Mouse (Mus musculus) midbrain, embryonic 10.5 days (tissue): ENCODE results near the gene Fgfr1op2. TPM values are rescaled to one million over a fixed set of nuclear protein-coding genes. Genes with fewer than 3 reads are reported as not detected.
A peak's percentile ranks its signal among the peaks of the same experiment; 100 is the strongest.

Experiments used
- DNase-seq: peaks from one replicate; pipeline ENCODE4 v3.0.0-alpha.2; 2017; ENCODE audit warnings: low spot score
- H3K27ac ChIP-seq: fragments of 300-500 bp; sonication (generic); replicated peaks from 2 replicates; pipeline ENCODE4 v1.5.1; 2016; ENCODE audit warnings: mild to moderate bottlenecking
- H3K27me3 ChIP-seq: fragments of 300-500 bp; sonication (generic); 2 replicates; pipeline ENCODE4 v1.6.1; 2016; ENCODE audit warnings: low read depth, mild to moderate bottlenecking; ENCODE audit not compliant: poor library complexity, severe bottlenecking
- H3K36me3 ChIP-seq: fragments of 300-500 bp; sonication (generic); 2 replicates; pipeline ENCODE4 v1.6.1; 2016; ENCODE audit warnings: mild to moderate bottlenecking, moderate library complexity
- H3K4me1 ChIP-seq: fragments of 300-500 bp; sonication (generic); 2 replicates; pipeline ENCODE4 v1.6.1; 2016
- H3K4me3 ChIP-seq: fragments of 300-500 bp; sonication (generic); 2 replicates; pipeline ENCODE4 v1.5.1; 2016; ENCODE audit warnings: mild to moderate bottlenecking, moderate library complexity
- H3K9me3 ChIP-seq: fragments of 300-500 bp; sonication (generic); replicated peaks from 2 replicates; pipeline ENCODE4 v1.6.1; 2016; ENCODE audit warnings: mild to moderate bottlenecking
- WGBS: fragments of 180-500 bp; shearing (Covaris S2); methylation state at CpG from one replicate; pipeline ENCODE4 v1.1.7; 2016; 5-methylcytosine and 5-hydroxymethylcytosine counted together
- polyA plus RNA-seq: library from polyadenylated mRNA; unstranded; fragments of >200 nt; fragmentation: Nextera tagmentation; extraction: Ambion mirVana; gene quantifications from 2 replicates; pipeline ENCODE4 v1.2.1, GENCODE M21; 2016

The Fgfr1op2 gene
- polyA plus RNA-seq, 1 experiment from 2014 or later: 82.2 TPM

DNA sequence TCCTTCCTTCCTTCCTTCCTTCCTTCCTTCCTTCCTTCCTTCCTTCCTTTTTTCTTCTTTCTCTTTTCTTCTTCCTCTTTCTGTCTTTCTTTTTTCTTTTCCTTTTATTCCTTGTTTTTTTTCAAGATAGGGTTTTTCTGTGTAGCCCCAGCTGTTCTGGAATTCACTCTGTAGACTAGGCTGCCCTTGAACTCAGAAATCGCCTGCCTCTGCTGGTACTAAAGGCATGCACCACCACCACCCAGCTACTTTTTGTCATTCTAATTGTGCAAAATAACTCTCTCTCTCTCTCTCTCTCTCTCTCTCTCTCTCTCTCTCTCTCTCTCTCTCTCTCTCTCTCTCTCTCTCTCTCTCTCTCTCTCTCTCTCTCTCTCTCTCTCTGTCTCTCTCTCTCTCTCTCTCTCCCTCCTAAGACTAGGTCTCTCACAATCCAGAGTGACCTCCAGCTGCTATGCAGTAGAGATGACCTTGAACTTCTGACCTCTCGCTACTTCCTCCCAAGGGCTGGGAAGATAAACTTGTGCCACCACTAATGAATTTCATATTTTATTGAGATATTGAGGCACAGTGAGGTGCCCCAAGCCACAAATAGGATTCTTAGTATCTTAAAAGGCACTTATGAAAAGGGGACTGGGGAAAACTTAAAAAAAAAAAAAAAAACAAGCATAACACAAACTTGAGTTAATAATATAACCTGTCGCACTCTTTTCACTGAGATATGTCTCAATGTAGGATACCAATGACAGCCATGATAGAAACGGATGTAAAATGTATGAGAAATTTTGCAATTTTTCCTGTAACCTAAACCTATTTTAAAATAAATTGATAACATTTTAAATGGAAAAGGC, 58.0 kb downstream of the Fgfr1op2 start:
- Histone ChIP-seq H3K36me3 (no peaks in the 10 kb centered on the region), H3K27ac (peak overlapping the region; percentile 88), H3K27me3 (no peaks in the 10 kb centered on the region), H3K4me3 (peak overlapping the region; percentile 70), H3K4me1 (peaks cover 21% of the 10 kb centered on the region), H3K9me3 (no peaks in the 10 kb centered on the region)
- DNase-seq: no peak
- WGBS: 64% methylated on average over 4 of the region's 4 CpGs

DNA sequence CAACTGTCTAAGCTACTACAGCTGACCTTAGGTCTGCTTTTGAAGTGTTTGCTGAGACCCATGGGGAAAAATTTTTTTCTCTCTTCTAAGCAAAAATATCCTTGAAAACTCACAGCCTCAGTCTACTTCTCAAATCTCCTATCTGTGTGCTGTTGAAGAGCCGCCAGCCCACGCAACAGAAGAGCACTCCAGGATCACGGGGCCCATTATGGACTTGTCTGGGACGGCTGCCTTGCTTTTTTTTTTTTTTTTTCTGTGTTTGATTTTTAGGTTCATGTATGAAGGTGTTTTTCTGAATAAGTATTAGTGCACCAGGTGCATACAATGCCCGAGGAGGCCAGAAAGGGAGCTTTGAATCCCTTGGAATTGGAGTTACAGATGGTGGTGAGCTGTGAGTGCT, 59.5 kb downstream of the Fgfr1op2 start:
- Histone ChIP-seq H3K27ac (no peak overlapping the region), H3K4me3 (no peak overlapping the region), H3K36me3 (no peaks in the 10 kb centered on the region), H3K4me1 (peaks cover 21% of the 10 kb centered on the region), H3K9me3 (no peaks in the 10 kb centered on the region), H3K27me3 (peaks cover 4% of the 10 kb centered on the region; the same call in 1 of the 2 replicates)
- 94% methylated on average over 5 of the region's 5 CpGs for WGBS
- DNase-seq: no peak

DNA sequence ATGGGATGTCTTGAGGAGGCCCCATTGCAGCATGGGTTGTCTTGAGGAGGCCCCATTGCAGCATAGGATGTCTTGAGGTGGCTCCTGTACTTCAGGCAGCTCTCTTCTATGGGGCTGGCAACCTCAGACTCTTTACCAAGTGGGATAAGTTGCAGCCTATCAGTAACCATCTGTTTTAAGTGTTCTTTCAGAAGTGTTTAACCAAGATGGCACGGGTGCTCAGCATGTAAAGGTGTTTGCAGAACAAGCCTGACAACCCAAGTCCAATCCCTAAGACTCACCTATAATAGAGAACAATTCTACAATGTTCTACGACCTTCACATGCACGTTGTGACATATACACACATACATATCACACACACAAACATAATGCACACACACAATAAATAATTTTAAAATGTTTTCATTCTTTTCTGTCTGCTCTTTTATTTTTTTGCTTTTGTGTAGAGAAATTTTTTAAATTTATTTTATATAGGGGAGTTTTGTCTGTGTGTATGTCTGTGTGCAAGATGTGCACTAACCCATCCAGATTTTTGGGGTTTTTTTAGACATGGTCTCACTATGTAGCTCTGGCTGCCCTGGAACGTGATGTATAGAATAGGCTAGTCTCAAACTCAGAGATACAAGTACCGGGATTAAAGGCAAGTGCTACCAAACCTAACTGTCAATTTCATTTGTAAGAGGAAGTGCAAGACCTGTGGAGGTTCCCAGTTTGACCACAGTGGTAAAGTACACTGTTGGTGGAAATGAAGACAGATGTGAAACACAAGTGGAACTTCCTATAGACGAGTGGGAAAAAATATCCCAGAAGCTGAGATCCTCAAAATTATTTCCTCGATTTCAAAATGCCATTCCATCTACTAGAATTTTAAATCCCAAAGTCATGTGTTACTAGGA, 63.3 kb downstream of the Fgfr1op2 start:
- Histone ChIP-seq H3K4me1 (peaks cover 18% of the 10 kb centered on the region), H3K27me3 (peaks cover 7% of the 10 kb centered on the region; the same call in 1 of the 2 replicates), H3K36me3 (no peaks in the 10 kb centered on the region), H3K9me3 (no peaks in the 10 kb centered on the region), H3K4me3 (no peak overlapping the region), H3K27ac (no peak overlapping the region)
- no peak for DNase-seq
- 90% methylated on average over 7 of the region's 7 CpGs for WGBS

- 90% methylated on average over 6 of the region's 6 CpGs for whole genome bisulfite sequencing
- H3K4me1 ChIP-seq: peaks cover 18% of the 10 kb centered on the region
- no peaks in the 10 kb centered on the region for H3K9me3 ChIP-seq
- H3K27me3 ChIP-seq: peaks cover 7% of the 10 kb centered on the region; the same call in 1 of the 2 replicates
- H3K4me3 ChIP-seq: no peak overlapping the region
- DNase-seq: no peak
- no peak overlapping the region for H3K27ac ChIP-seq
- no peaks in the 10 kb centered on the region for H3K36me3 ChIP-seq
Measured at GRCm38 (mm10) chr6:146640991-146641390, 64.0 kb downstream of the Fgfr1op2 start.

DNA sequence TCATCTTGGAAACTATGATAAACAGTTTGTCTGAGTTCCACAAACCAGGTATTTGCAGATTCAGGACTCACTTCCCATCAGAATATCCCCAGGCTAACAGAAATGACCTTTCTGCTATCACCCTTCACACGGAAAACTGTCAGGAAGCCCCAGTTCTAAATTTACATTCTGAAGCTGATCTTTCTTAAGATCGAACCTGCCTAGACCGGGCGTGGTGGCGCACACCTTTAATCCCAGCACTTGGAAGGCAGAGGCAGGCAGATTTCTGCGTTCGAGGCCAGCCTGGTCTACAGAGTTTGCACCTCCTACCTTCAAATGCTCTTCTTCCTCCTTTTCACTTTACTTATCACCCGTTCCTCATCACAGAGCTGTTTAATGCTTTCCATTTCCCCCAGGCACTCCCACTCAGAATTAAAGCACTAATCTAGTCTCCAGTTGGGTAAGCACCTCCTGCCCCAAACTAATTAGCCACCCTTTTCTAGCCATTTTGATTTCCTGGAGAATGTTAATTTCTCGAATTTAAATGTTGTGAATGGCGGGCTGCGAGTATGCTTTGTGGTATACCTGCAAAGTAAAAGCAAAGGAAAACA, 64.7 kb downstream of the Fgfr1op2 start:
- no peaks in the 10 kb centered on the region for H3K36me3 ChIP-seq
- no peak for DNase-seq
- peak overlapping the region; percentile 96 for H3K27ac ChIP-seq
- H3K9me3 ChIP-seq: no peaks in the 10 kb centered on the region
- peak overlapping the region; percentile 91 for H3K4me3 ChIP-seq
- WGBS: 73% methylated on average over 11 of the region's 11 CpGs
- peaks cover 18% of the 10 kb centered on the region for H3K4me1 ChIP-seq
- peaks cover 7% of the 10 kb centered on the region; the same call in 1 of the 2 replicates for H3K27me3 ChIP-seq

- WGBS: 1% methylated on average over 60 of the region's 60 CpGs
- peaks cover 18% of the 10 kb centered on the region for H3K4me1 ChIP-seq
- no peaks in the 10 kb centered on the region for H3K9me3 ChIP-seq
- peak within 1 kb of the TSS; percentile 91 for H3K4me3 ChIP-seq
- 0 out of 2 replicates have a peak, but pooled peaks cover 2% of the 10 kb centered on the region for H3K36me3 ChIP-seq
- H3K27me3 ChIP-seq: peaks cover 7% of the 10 kb centered on the region; the same call in 1 of the 2 replicates
- peak; percentile 99 for DNase-seq
- H3K27ac ChIP-seq: peak within 1 kb of the TSS; percentile 96
Measured at GRCm38 (mm10) chr6:146642276-146643183, 65.5 kb downstream of the Fgfr1op2 start, which contains the start of the genes Med21 and Tm7sf3. TSS of gene Med21 (plus strand) at chr6:146642547. TSS of gene Tm7sf3 (minus strand) at chr6:146642824.

- peaks cover 18% of the 10 kb centered on the region for H3K4me1 ChIP-seq
- H3K36me3 ChIP-seq: 0 out of 2 replicates have a peak, but pooled peaks cover 4% of the 10 kb centered on the region
- H3K4me3 ChIP-seq: peak overlapping the region; percentile 91
- DNase-seq: no peak
- H3K27me3 ChIP-seq: peaks cover 7% of the 10 kb centered on the region; the same call in 1 of the 2 replicates
- H3K9me3 ChIP-seq: no peaks in the 10 kb centered on the region
- 59% methylated on average over 11 of the region's 11 CpGs for WGBS
- peak overlapping the region; percentile 96 for H3K27ac ChIP-seq
Measured at GRCm38 (mm10) chr6:146643184-146643570, 66.2 kb downstream of the Fgfr1op2 start.

Other genes starting within 250 kb of the Fgfr1op2 start
- 4.4 and 5.2 TPM in 2 replicates for gene Itpr2, start 75.0 kb upstream of the Fgfr1op2 start, polyA plus RNA-seq
- 86.0 and 89.6 TPM in 2 replicates for gene Ints13, start 632 bp downstream of the Fgfr1op2 start, polyA plus RNA-seq
- 132 and 135 TPM in 2 replicates for gene Med21, start 65.3 kb downstream of the Fgfr1op2 start, polyA plus RNA-seq
- gene Tm7sf3, start 65.6 kb downstream of the Fgfr1op2 start, polyA plus RNA-seq: 26.0 and 27.1 TPM in 2 replicates
- 21.0 and 21.2 TPM in 2 replicates for gene Stk38l, start 147.8 kb downstream of the Fgfr1op2 start, polyA plus RNA-seq
- 1.9 and 2.0 TPM in 2 replicates for gene Arntl2, start 218.9 kb downstream of the Fgfr1op2 start, polyA plus RNA-seq